Mouse (Mus musculus) T-cell, adult 2 months (primary cell): ENCODE data around the gene Ankrd36.
A peak's percentile ranks its signal among the peaks of the same experiment; 100 is the strongest.

Experiments used
- DNase-seq: peaks from one replicate; pipeline ENCODE4 v3.0.0; 2022; ENCODE audit warnings: low spot score

Gene Ankrd36

DNA sequence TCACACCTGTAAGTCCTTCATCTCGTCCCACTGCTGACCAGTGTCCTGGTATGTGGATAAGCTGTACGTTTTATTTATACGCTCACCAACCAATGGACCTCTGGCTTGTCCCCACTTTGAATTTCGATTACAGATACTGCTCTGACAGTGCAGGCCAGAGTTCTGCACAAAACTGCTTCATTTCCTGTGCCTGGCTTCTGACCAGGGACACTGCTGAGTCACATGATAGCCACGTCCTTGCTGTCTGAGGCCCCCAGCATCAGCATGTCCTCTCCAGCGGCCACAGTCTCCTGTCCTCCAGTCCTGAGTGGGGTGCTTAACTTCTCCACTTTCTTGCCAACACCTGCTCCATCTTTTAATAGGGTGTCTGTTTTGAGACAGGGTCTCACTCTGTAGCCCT lies 113.1 kb downstream of the Ankrd36 start:
- no peak for DNase-seq

GRCm38 (mm10) chr11:5684283-5684682 lies 114.8 kb downstream of the Ankrd36 start:
- DNase-seq = no peak

DNA sequence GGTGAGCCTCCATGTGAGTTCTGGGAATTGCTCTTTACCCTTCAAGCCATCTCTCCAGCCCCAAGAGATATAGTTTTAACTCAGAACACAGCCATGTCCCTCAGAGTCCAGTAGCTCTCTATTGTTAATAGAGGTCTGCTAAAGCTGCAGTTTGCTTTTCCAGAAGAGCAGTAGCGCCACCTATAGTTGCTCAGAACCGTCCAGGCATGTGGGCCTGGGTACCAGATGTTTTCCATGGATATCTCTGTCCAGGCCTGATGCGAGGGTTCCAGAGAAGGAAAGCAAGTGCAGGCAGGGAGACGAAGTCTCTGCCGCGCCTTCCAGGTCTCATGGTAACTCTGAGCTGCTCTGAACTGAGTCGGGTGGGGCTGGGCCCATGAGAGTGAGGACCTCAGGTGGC lies 122.3 kb downstream of the Ankrd36 start:
- no peak for DNase-seq

DNA sequence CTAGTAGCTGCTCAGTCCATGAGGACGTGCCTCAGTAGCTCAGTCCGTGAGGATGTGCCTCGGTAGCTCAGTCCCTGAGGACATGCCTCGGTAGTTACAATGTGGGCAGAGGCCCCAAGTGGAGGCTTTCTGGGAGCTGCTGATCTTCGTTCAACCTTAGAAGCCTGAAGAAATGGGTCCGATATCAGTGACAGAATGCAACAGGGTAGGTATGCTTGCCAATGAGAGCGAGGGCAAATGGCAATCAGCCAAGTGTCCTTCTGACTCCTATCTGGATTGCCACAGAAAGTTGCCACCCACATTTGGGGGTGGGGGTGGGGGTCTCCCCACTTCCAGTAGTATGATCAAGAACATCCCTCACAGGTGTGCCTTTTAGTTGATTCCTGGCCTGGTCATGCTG lies 131.3 kb downstream of the Ankrd36 start:
- DNase-seq = no peak

GRCm38 (mm10) chr11:5701300-5701699 lies 131.8 kb downstream of the Ankrd36 start:
- DNase-seq = no peak

DNA sequence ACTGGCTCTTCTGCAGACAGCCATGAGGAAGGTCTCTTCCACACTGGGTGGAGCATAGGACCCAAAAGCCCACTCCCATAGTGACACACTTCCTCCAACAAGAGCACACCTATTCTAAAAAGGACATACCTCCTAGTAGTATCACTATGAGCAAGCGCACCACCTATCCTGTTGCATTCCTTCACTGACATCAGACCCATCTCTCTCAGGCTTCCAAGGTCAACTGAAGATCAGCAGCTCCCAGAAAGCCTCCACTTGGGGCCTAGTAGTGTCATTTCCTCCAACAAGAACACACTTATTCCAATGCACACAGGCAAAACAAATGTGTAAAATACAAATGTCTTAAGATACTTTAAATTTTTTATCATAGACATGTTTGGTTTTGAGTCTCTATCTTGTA lies 132.3 kb downstream of the Ankrd36 start:
- no peak for DNase-seq

GRCm38 (mm10) chr11:5702271-5702956 lies 132.9 kb downstream of the Ankrd36 start:
- no peak for DNase-seq

GRCm38 (mm10) chr11:5702957-5703332 lies 133.5 kb downstream of the Ankrd36 start:
- no peak for DNase-seq

DNA sequence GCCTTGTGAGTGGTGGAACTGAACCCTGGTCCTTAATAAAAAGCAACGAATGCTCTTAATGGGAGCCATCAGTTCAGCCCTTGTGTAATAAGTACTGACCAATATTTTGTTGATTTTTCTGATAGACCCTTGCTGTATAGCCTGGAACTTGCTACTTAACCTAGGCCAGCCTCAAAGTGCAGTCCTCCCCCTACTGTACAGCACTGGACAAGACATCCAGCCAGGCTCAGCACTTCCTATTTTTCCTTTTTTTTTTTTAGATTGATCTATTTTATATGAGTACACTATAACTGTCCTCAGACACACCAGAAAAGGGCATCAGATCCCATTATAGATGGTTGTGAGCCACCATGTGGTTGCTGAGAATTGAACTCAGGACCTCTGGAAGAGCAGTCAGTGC lies 133.9 kb downstream of the Ankrd36 start:
- no peak for DNase-seq

- no peak for DNase-seq
Observed at GRCm38 (mm10) chr11:5705972-5706371, 136.5 kb downstream of the Ankrd36 start.

GRCm38 (mm10) chr11:5706874-5707529 lies 137.5 kb downstream of the Ankrd36 start:
- DNase-seq = peak; percentile 43

- peak; percentile 84 for DNase-seq
Observed at GRCm38 (mm10) chr11:5707530-5708353, 138.3 kb downstream of the Ankrd36 start.

DNA sequence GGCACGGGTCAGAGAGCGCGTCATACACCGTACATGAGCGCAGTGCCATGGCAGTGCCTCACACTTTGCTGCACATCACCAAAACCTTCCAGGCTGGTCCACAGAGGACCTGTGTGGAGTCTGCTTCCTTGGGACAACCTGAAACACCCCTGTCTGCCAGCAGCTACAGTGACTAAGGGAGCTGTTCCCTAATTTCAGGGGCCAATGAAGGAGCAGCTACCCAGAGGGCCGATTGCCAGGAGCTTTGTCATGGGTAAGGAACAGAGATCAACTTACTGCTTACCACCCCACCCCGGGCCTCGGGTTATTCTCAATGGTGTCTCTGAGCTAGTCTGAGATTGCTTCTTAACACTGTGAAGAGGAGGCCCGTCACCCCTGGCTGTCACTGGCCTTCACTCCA lies 145.7 kb downstream of the Ankrd36 start:
- DNase-seq = no peak

DNA sequence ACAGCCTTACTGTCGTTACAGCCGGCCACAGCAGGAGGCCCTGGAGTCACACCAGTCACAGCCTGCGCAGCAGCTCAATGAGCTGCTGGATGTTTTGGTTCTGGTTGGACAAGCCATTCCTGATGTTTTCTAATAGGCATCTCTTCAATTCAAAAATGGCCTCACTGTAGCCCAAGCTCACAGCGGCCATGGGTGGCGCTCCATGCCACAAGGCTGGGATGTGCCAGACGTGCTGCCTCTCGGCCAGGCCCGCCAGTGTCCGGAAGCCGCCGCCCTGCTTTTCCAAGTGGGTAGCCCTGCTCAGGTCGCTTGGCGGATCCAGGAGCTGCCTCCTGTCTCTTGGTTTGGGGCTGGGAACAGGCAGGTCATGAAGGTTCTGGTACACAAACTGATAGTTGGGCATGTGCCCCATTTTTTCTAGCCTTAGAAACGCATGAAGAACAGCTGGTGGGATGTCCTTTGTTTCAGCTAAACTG lies 146.2 kb downstream of the Ankrd36 start, which contains the start of gene Mrps24:
Gene Mrps24, minus strand, starts transcription at position 51 of the 476 bp plus-strand sequence.
- no peak for DNase-seq

DNA sequence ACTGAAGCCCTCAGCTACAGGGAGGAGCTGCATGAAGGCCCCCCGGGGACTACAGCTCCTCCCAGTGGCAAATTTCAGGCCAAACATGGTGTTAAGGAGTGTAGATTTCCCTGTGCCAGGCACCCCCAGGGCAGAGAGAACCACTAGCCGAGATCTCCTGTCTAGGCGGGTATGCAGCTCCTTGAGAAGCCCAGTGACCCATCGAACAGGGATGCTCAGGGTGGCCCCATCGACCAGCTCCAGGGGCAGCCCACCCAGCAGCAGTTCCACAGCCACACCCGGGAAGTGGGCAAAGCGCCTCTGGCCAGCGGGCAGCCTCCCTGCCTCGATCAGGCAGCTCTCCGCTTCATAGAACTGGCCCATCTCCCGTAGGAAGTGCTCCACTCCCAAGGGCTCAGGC lies 146.8 kb downstream of the Ankrd36 start:
- DNase-seq = no peak

DNA sequence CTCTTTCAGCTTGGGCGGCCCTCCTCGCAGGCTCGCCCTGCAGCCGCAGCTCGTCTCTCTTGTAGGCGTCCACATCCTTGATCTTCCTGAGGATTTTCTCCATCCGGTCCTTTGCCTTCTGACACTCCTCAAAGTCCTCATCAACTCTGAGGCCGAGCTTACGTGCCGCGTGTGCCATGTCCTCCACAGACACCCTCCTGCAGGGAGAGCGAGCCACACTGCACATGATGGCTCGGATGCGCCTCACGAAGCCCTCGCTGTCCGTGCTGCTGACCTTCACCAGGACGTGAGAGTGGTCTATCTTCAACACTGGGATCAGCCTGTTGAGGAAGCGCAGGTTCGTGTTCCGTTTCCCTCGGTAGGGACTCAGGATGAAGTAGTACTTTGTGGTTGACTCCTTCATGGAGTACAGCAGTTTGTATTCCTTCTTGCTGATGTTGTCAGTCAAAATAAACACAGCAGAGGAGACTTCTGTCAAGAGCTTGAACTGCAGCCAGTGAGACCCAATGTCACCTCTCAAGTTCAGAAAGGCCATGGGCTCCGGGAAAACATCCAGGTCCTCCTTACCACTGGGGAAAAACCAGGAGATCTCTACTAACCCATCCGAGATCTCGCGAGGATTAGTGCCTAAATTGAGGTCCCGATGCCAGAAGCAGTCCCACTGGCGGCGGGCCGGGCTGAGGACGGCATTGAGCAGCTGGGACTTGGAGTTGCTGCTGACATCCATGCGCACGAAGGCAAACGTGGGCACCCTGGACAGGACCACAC lies 147.6 kb downstream of the Ankrd36 start:
- DNase-seq = no peak

GRCm38 (mm10) chr11:5718611-5719354 lies 149.3 kb downstream of the Ankrd36 start:
- DNase-seq = no peak

DNA sequence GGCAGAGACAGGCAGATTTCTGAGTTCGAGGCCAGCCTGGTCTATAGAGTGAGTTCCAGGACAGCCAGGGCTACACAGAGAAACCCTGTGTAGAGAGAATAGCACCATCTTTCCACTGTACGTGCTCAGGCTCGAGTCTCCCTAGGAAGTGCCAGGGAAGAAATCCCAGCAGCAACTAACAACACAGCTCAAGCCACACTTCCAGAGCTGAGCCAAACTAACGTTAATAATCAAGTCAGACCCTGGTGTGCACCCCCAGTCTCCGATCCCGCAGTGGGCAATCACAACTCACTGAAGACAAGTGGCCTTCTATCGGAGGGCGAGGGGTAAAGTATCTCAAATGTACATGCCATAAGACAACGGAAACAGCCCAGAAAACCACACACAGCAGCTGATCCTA lies 160.1 kb downstream of the Ankrd36 start:
- DNase-seq = no peak

DNA sequence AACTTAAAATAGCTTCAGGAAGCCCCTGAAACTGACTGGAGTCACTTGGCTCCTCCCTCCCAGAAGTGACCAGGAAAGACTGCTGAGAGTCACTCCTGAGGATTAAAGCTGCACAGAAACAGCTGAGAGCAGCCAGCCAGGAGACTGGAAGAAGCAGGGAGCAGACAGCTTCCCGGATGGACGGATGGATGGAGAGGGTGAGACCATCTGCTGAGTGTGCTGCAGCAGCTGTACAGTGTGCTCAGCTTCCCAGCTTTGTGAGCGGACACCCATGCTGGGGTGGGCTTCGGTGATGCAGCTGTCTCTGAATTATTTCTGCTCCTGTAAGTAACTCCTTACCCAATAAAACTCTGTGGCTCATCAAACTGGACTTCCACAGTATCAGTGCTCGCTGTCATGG lies 162.9 kb downstream of the Ankrd36 start:
- DNase-seq = no peak

- DNase-seq = no peak
Observed at GRCm38 (mm10) chr11:5734323-5734722, 164.8 kb downstream of the Ankrd36 start.

DNA sequence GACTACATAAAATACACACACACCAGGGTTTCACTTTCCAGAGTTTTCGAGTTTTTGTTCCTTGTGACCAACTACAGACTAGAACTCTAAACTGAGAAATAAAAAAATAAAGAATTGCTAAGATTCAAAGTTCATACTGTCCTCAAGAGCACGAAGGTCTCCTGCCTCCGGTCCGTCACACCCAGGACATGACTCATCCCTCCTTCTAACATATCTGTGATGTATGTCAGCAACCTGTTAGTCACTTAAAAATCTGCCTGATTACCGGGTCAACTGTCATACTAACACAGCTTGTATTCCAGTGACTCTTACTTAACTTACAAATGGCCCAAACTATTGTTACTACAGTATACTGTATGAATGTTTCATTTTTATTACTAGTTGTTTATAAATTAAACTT lies 167.7 kb downstream of the Ankrd36 start:
- no peak for DNase-seq
